Mouse (Mus musculus) lung, postnatal 0 days (tissue): ENCODE results near the gene Fgd5. TPM values are rescaled to one million over a fixed set of nuclear protein-coding genes. Genes with fewer than 3 reads are reported as not detected.

Experiments
- ATAC-seq: fragments of 200-750 bp; cut with Nextera tagmentation; 2 replicates; pipeline ENCODE4 v1.8.0; 2017; ENCODE audit warnings: moderate library complexity
- DNase-seq: peaks from one replicate; pipeline ENCODE4 v3.0.0-alpha.2; 2016; ENCODE audit warnings: low spot score
- H3K27ac ChIP-seq: fragments of 300-500 bp; sonication (generic); 2 replicates; pipeline ENCODE4 v1.5.1; 2014; ENCODE audit warnings: antibody characterized with exemption, mild to moderate bottlenecking, low read length, mixed read lengths
- H3K27me3 ChIP-seq: fragments of 300-500 bp; sonication (generic); replicated peaks from 2 replicates; pipeline ENCODE4 v1.6.1; 2014; ENCODE audit warnings: low read length, mixed read lengths; ENCODE audit not compliant: insufficient read depth
- H3K36me3 ChIP-seq: fragments of 300-500 bp; sonication (generic); 2 replicates; pipeline ENCODE4 v1.6.1; 2014; ENCODE audit warnings: low read length, mixed read lengths; ENCODE audit not compliant: insufficient read depth
- H3K4me1 ChIP-seq: fragments of 300-500 bp; sonication (generic); 2 replicates; pipeline ENCODE4 v1.6.1; 2014; ENCODE audit warnings: antibody characterized with exemption, low read depth, low read length, mixed read lengths; ENCODE audit not compliant: insufficient read depth
- H3K4me2 ChIP-seq: fragments of 300-500 bp; sonication (generic); replicated peaks from 2 replicates; pipeline ENCODE4 v1.6.1; 2014; ENCODE audit warnings: low read depth, mild to moderate bottlenecking, low read length, moderate library complexity, mixed read lengths
- H3K4me3 ChIP-seq: fragments of 300-500 bp; sonication (generic); 2 replicates; pipeline ENCODE4 v1.5.1; 2014; ENCODE audit warnings: low read depth, low read length
- H3K9ac ChIP-seq: fragments of 300-500 bp; sonication (generic); replicated peaks from 2 replicates; pipeline ENCODE4 v1.6.1; 2014; ENCODE audit warnings: low read depth, mild to moderate bottlenecking
- H3K9me3 ChIP-seq: fragments of 300-500 bp; sonication (generic); 2 replicates; pipeline ENCODE4 v1.6.1; 2016; ENCODE audit warnings: low read length, mixed read lengths
- CTCF ChIP-seq: IDR thresholded peaks from 2 replicates; pipeline ENCODE4 v1.5.1; 2016; ENCODE audit warnings: antibody characterized with exemption, mild to moderate bottlenecking
- EP300 ChIP-seq: IDR thresholded peaks from 2 replicates; pipeline ENCODE4 v1.6.1; 2016; ENCODE audit warnings: antibody characterized with exemption, mild to moderate bottlenecking, control low read depth
- WGBS: fragments of 180-500 bp; shearing (Covaris S2); extraction: QIAGEN DNeasy Blood & Tissue Kit; methylation state at CpG from one replicate; pipeline ENCODE4 v1.1.7; 2014; 5-methylcytosine and 5-hydroxymethylcytosine counted together
- polyA plus RNA-seq: library from polyadenylated mRNA; unstranded; fragments of >200 nt; fragmentation: Nextera tagmentation; extraction: Ambion mirVana; gene quantifications from 2 replicates; pipeline ENCODE4 v1.2.1, GENCODE M21; 2015

Gene Fgd5
- polyA plus RNA-seq, 1 experiment from 2014 or later, result 19.2 TPM

GRCm38 (mm10) chr6:92089982-92090381, 111.3 kb downstream of the Fgd5 start:
- Histone ChIP-seq H3K9me3 (no peaks in the 10 kb centered on the region), H3K27me3 (no peaks in the 10 kb centered on the region), H3K4me2 (no peak overlapping the region), H3K9ac (no peak overlapping the region), H3K4me1 (peaks cover 13% of the 10 kb centered on the region; the same call in 1 of the 2 replicates), H3K27ac (no peak overlapping the region), H3K36me3 (no peaks in the 10 kb centered on the region), H3K4me3 (no peak overlapping the region)
- 81% methylated on average over 4 of the region's 4 CpGs for WGBS
- no peak for TF ChIP-seq EP300
- no peak for TF ChIP-seq CTCF
- DNase-seq, result no peak
- no peak for ATAC-seq

- peaks cover 15% of the 10 kb centered on the region; the same call in 1 of the 2 replicates for H3K4me1 ChIP-seq
- no peak for ATAC-seq
- no peaks in the 10 kb centered on the region for H3K9me3 ChIP-seq
- peak overlapping the region; percentile 99 for H3K4me3 ChIP-seq
- WGBS, result 2% methylated on average over 4 of the region's 4 CpGs
- peak; percentile 12 for DNase-seq
- H3K9ac ChIP-seq, result peak overlapping the region; percentile 99
- peak overlapping the region; percentile 66 for H3K4me2 ChIP-seq
- no peaks in the 10 kb centered on the region for H3K36me3 ChIP-seq
- peak overlapping the region; percentile 100 for H3K27ac ChIP-seq
- no peaks in the 10 kb centered on the region for H3K27me3 ChIP-seq
- TF ChIP-seq CTCF, result no peak
- TF ChIP-seq EP300, result no peak
Observed at GRCm38 (mm10) chr6:92090497-92090896, 111.8 kb downstream of the Fgd5 start.

GRCm38 (mm10) chr6:92091130-92091591, 112.5 kb downstream of the Fgd5 start, which contains the start of gene Nr2c2:
Nr2c2 (plus strand) TSS chr6:92091390.
- H3K27me3 ChIP-seq, result no peaks in the 10 kb centered on the region
- WGBS, result under 1% methylated on average over 34 of the region's 58 CpGs
- H3K9me3 ChIP-seq, result no peaks in the 10 kb centered on the region
- H3K4me1 ChIP-seq, result peaks cover 15% of the 10 kb centered on the region; the same call in 1 of the 2 replicates
- H3K4me2 ChIP-seq, result peak within 1 kb of the TSS; percentile 71
- H3K36me3 ChIP-seq, result no peaks in the 10 kb centered on the region
- DNase-seq, result peak; percentile 88
- H3K4me3 ChIP-seq, result peak within 1 kb of the TSS; percentile 99
- peak; percentile 53 for ATAC-seq
- TF ChIP-seq CTCF, result no peak
- TF ChIP-seq EP300, result no peak
- H3K27ac ChIP-seq, result peak within 1 kb of the TSS; percentile 100
- peak within 1 kb of the TSS; percentile 99 for H3K9ac ChIP-seq

- WGBS, result 1% methylated on average over 20 of the region's 81 CpGs
- no peak for TF ChIP-seq CTCF
- no peak for TF ChIP-seq EP300
- Histone ChIP-seq H3K4me3 (peak overlapping the region; percentile 99), H3K4me2 (peak overlapping the region; percentile 71), H3K36me3 (no peaks in the 10 kb centered on the region), H3K27ac (peak overlapping the region; percentile 100), H3K9ac (peak overlapping the region; percentile 99), H3K9me3 (no peaks in the 10 kb centered on the region), H3K4me1 (peaks cover 15% of the 10 kb centered on the region; the same call in 1 of the 2 replicates), H3K27me3 (no peaks in the 10 kb centered on the region)
- DNase-seq (peak; percentile 98), ATAC-seq (peak; percentile 97)
Observed at GRCm38 (mm10) chr6:92091767-92092489, 113.2 kb downstream of the Fgd5 start.

GRCm38 (mm10) chr6:92092737-92093136, 114.1 kb downstream of the Fgd5 start:
- Histone ChIP-seq H3K4me3 (peak overlapping the region; percentile 99), H3K9me3 (no peaks in the 10 kb centered on the region), H3K4me1 (peaks cover 15% of the 10 kb centered on the region; the same call in 1 of the 2 replicates), H3K27me3 (no peaks in the 10 kb centered on the region), H3K9ac (peak overlapping the region; percentile 63), H3K36me3 (no peaks in the 10 kb centered on the region), H3K27ac (peak overlapping the region; percentile 100), H3K4me2 (peak overlapping the region; percentile 71)
- no peak for DNase-seq
- WGBS, result 22% methylated on average over 3 of the region's 3 CpGs
- TF ChIP-seq EP300, result no peak
- TF ChIP-seq CTCF, result no peak
- no peak for ATAC-seq

- no peak overlapping the region for H3K27ac ChIP-seq
- H3K4me3 ChIP-seq, result no peak overlapping the region
- H3K4me2 ChIP-seq, result no peak overlapping the region
- H3K36me3 ChIP-seq, result no peaks in the 10 kb centered on the region
- peaks cover 15% of the 10 kb centered on the region; the same call in 1 of the 2 replicates for H3K4me1 ChIP-seq
- DNase-seq (no peak), ATAC-seq (no peak)
- H3K9me3 ChIP-seq, result no peaks in the 10 kb centered on the region
- no peak overlapping the region for H3K9ac ChIP-seq
- WGBS, result 88% methylated on average over 2 of the region's 2 CpGs
- no peaks in the 10 kb centered on the region for H3K27me3 ChIP-seq
- TF ChIP-seq EP300, result no peak
- TF ChIP-seq CTCF, result no peak
Observed at GRCm38 (mm10) chr6:92093869-92094268, 115.2 kb downstream of the Fgd5 start.
